Mouse (Mus musculus) thymus, adult 2 months (tissue): ENCODE measurements around the gene Emb. TPM values are rescaled to one million over a fixed set of nuclear protein-coding genes. Genes with fewer than 3 reads are reported as not detected.
"Not testable (repeated sequence)": the region's sequence is repeated elsewhere in the genome, so short reads cannot be mapped to it uniquely, and the experiment has no call there.

ENCODE experiments used
- DNase-seq: peaks from one replicate; pipeline ENCODE4 v3.0.0; 2021
- H3K27ac ChIP-seq: fragments of 200-500 bp; 2 replicates; pipeline ENCODE4 v1.5.1; 2012; ENCODE audit warnings: low read length, control low read depth; ENCODE audit not compliant: control insufficient read depth, insufficient read depth
- H3K27me3 ChIP-seq: fragments of 200-500 bp; 2 replicates; pipeline ENCODE4 v1.6.1; 2012; ENCODE audit warnings: mild to moderate bottlenecking, low read length, moderate library complexity, mixed read lengths; ENCODE audit not compliant: control insufficient read depth, insufficient read depth
- H3K36me3 ChIP-seq: fragments of 200-500 bp; 2 replicates; pipeline ENCODE4 v1.6.1; 2012; ENCODE audit warnings: mild to moderate bottlenecking, low read length, moderate library complexity; ENCODE audit not compliant: control insufficient read depth, insufficient read depth
- H3K4me1 ChIP-seq: fragments of 200-500 bp; replicated peaks from 2 replicates; pipeline ENCODE4 v1.6.1; 2012; ENCODE audit warnings: low read length; ENCODE audit not compliant: control insufficient read depth, insufficient read depth
- H3K4me3 ChIP-seq: fragments of 200-500 bp; 2 replicates; pipeline ENCODE4 v1.5.1; 2012; ENCODE audit warnings: mild to moderate bottlenecking, low read length, control low read depth, moderate library complexity; ENCODE audit not compliant: control insufficient read depth, insufficient read depth
- CTCF ChIP-seq: fragments of 200-500 bp; IDR thresholded peaks from 2 replicates; pipeline ENCODE4 v1.5.1; 2012; ENCODE audit warnings: mild to moderate bottlenecking, control low read depth, low read length, moderate library complexity, borderline replicate concordance; ENCODE audit not compliant: control insufficient read depth, poor library complexity, insufficient read depth; ENCODE audit errors: extremely low read depth
- POLR2A ChIP-seq: fragments of 200-500 bp; IDR thresholded peaks from 2 replicates; pipeline ENCODE4 v1.6.1; 2012; ENCODE audit warnings: mild to moderate bottlenecking, low read length, control low read depth, moderate library complexity; ENCODE audit not compliant: control insufficient read depth, poor library complexity, insufficient read depth; ENCODE audit errors: extremely low read depth
- WGBS: fragments of 180-500 bp; shearing (Covaris S2); methylation state at CpG from one replicate; pipeline ENCODE4 v1.1.7; 2018; 5-methylcytosine and 5-hydroxymethylcytosine counted together
- polyA plus RNA-seq: library from polyadenylated mRNA; depleted of rRNA; stranded (reverse); fragments of >200 nt; gene quantifications from 2 replicates; pipeline ENCODE4 v1.2.3, GENCODE M21; 2012; rRNA removed

Gene Emb
- polyA plus RNA-seq, result 63.4 and 63.5 TPM in 2 replicates

- no peaks in the 10 kb centered on the region for H3K36me3 ChIP-seq
- no peak within 1 kb of the TSS for H3K27ac ChIP-seq
- TF ChIP-seq POLR2A (no peak), CTCF (no peak)
- H3K4me1 ChIP-seq, result peaks cover 37% of the 10 kb centered on the region
- H3K27me3 ChIP-seq, result no peaks in the 10 kb centered on the region
- no peak within 1 kb of the TSS for H3K4me3 ChIP-seq
- WGBS, result 89% methylated on average over 6 of the region's 6 CpGs
- DNase-seq, result no peak
These were observed at the start of gene Emb for GRCm38 (mm10) chr13:117208236-117208635. Gene Emb (plus strand): TSS chr13:117208536.

GRCm38 (mm10) chr13:117163906-117164305 lies 44.4 kb upstream of the Emb start:
- WGBS, result 95% methylated on average over 5 of the region's 5 CpGs
- no peak for DNase-seq
- Histone ChIP-seq H3K36me3 (no peaks in the 10 kb centered on the region), H3K4me3 (no peak overlapping the region), H3K27ac (no peak overlapping the region), H3K27me3 (no peaks in the 10 kb centered on the region), H3K4me1 (no peaks in the 10 kb centered on the region)
- TF ChIP-seq CTCF (no peak), POLR2A (no peak)

- H3K36me3 ChIP-seq, result no peaks in the 10 kb centered on the region
- TF ChIP-seq CTCF (no peak), POLR2A (no peak)
- no peaks in the 10 kb centered on the region for H3K27me3 ChIP-seq
- no peak overlapping the region for H3K27ac ChIP-seq
- no peaks in the 10 kb centered on the region for H3K4me1 ChIP-seq
- H3K4me3 ChIP-seq, result no peak overlapping the region
- WGBS, result 96% methylated on average over 8 of the region's 8 CpGs
- DNase-seq, result no peak
These were observed 43.3 kb upstream of the Emb start for GRCm38 (mm10) chr13:117165071-117165470.

- H3K4me1 ChIP-seq, H3K27ac ChIP-seq, H3K4me3 ChIP-seq, H3K27me3 ChIP-seq, DNase-seq, H3K36me3 ChIP-seq: not testable (repeated sequence)
- 94% methylated on average over 3 of the region's 3 CpGs for WGBS
These were observed 27.4 kb upstream of the Emb start for GRCm38 (mm10) chr13:117180912-117181311.

- no peaks in the 10 kb centered on the region for H3K27me3 ChIP-seq
- H3K4me1 ChIP-seq, result no peaks in the 10 kb centered on the region
- H3K27ac ChIP-seq, result no peak overlapping the region
- 91% methylated on average over 6 of the region's 6 CpGs for WGBS
- H3K4me3 ChIP-seq, result no peak overlapping the region
- H3K36me3 ChIP-seq, result no peaks in the 10 kb centered on the region
- DNase-seq, result no peak
- TF ChIP-seq POLR2A (no peak), CTCF (no peak)
These were observed 25.0 kb upstream of the Emb start for GRCm38 (mm10) chr13:117183288-117183687.

- H3K4me3 ChIP-seq, result no peak overlapping the region
- TF ChIP-seq POLR2A (no peak), CTCF (no peak)
- H3K4me1 ChIP-seq, result no peaks in the 10 kb centered on the region
- 97% methylated on average over 6 of the region's 6 CpGs for WGBS
- H3K27ac ChIP-seq, result no peak overlapping the region
- no peaks in the 10 kb centered on the region for H3K36me3 ChIP-seq
- no peak for DNase-seq
- no peaks in the 10 kb centered on the region for H3K27me3 ChIP-seq
These were observed 23.0 kb upstream of the Emb start for GRCm38 (mm10) chr13:117185329-117185728.

- DNase-seq, result no peak
- H3K4me1 ChIP-seq, result peaks cover 10% of the 10 kb centered on the region
- no peak overlapping the region for H3K27ac ChIP-seq
- H3K36me3 ChIP-seq, result no peaks in the 10 kb centered on the region
- TF ChIP-seq POLR2A, result no peak
- TF ChIP-seq CTCF, result no peak
- no peaks in the 10 kb centered on the region for H3K27me3 ChIP-seq
- no peak overlapping the region for H3K4me3 ChIP-seq
- WGBS, result 97% methylated on average over 5 of the region's 5 CpGs
These were observed 16.2 kb upstream of the Emb start for GRCm38 (mm10) chr13:117192161-117192560.
